Mouse (Mus musculus): ENCODE results near the gene Ttc16. TPM values are rescaled to one million over a fixed set of nuclear protein-coding genes. Genes with fewer than 3 reads are reported as not detected.

Gene Ttc16
- polyA plus RNA-seq, 1 experiment from 2014 or later: 1.6 TPM

GRCm38 (mm10) chr2:32714117-32714986 lies 61.1 kb downstream of the Ttc16 start:
- Histone ChIP-seq H3K27me3 (no peaks in the 10 kb centered on the region), H3K36me3 (peaks cover 18% of the 10 kb centered on the region), H3K9me3 (replicated peaks) (no peaks in the 10 kb centered on the region), H3K4me2 (replicated peaks) (peak overlapping the region; percentile 62; the same call in 1 of the 2 replicates), H3K9ac (no peak overlapping the region), H3K4me3 (replicated peaks) (no peak overlapping the region), H3K27ac (replicated peaks) (peak overlapping the region; percentile 97), H3K4me1 (peaks cover 34% of the 10 kb centered on the region)
- no peak for ATAC-seq (ENCODE audit: insufficient number of reproducible peaks, low FRiP score, low TSS enrichment, low read depth)
- 47% methylated on average over 11 of the region's 11 CpGs for WGBS

- Histone ChIP-seq H3K4me3 (replicated peaks) (peak within 1 kb of the TSS; percentile 85), H3K27me3 (no peaks in the 10 kb centered on the region), H3K9me3 (replicated peaks) (no peaks in the 10 kb centered on the region), H3K9ac (peak within 1 kb of the TSS; percentile 72), H3K4me2 (replicated peaks) (peak within 1 kb of the TSS; percentile 62), H3K36me3 (peaks cover 28% of the 10 kb centered on the region), H3K4me1 (peaks cover 31% of the 10 kb centered on the region), H3K27ac (replicated peaks) (peak within 1 kb of the TSS; percentile 97)
- peak; percentile 90 for ATAC-seq (ENCODE audit: insufficient number of reproducible peaks, low FRiP score, low TSS enrichment, low read depth)
- WGBS: under 1% methylated on average over 64 of the region's 79 CpGs
These were observed 62.3 kb downstream of the Ttc16 start, which contains the start of gene Cdk9 for GRCm38 (mm10) chr2:32712934-32713817. Gene Cdk9, minus strand, starts transcription at chr2:32713076.

GRCm38 (mm10) chr2:32712586-32712933 lies 62.9 kb downstream of the Ttc16 start:
- Histone ChIP-seq H3K9ac (peak overlapping the region; percentile 72), H3K27me3 (no peaks in the 10 kb centered on the region), H3K36me3 (peaks cover 35% of the 10 kb centered on the region), H3K4me1 (peaks cover 31% of the 10 kb centered on the region), H3K4me3 (replicated peaks) (peak overlapping the region; percentile 85), H3K4me2 (replicated peaks) (peak overlapping the region; percentile 62), H3K9me3 (replicated peaks) (no peaks in the 10 kb centered on the region), H3K27ac (replicated peaks) (peak overlapping the region; percentile 97)
- peak; percentile 91 for ATAC-seq (ENCODE audit: insufficient number of reproducible peaks, low FRiP score, low TSS enrichment, low read depth)
- under 1% methylated on average over 28 of the region's 44 CpGs for whole genome bisulfite sequencing

GRCm38 (mm10) chr2:32712108-32712551 lies 63.3 kb downstream of the Ttc16 start:
- Histone ChIP-seq H3K9me3 (replicated peaks) (no peaks in the 10 kb centered on the region), H3K9ac (peak overlapping the region; percentile 72), H3K27ac (replicated peaks) (peak overlapping the region; percentile 97), H3K4me1 (peaks cover 31% of the 10 kb centered on the region), H3K36me3 (peaks cover 37% of the 10 kb centered on the region), H3K4me3 (replicated peaks) (peak overlapping the region; percentile 85), H3K27me3 (no peaks in the 10 kb centered on the region), H3K4me2 (replicated peaks) (peak overlapping the region; percentile 57)
- WGBS: under 1% methylated on average over 41 of the region's 41 CpGs
- ATAC-seq (ENCODE audit: insufficient number of reproducible peaks, low FRiP score, low TSS enrichment, low read depth): peak; percentile 56

- WGBS: 24% methylated on average over 9 of the region's 9 CpGs
- Histone ChIP-seq H3K4me1 (peaks cover 31% of the 10 kb centered on the region), H3K27ac (replicated peaks) (peak overlapping the region; percentile 97), H3K9me3 (replicated peaks) (no peaks in the 10 kb centered on the region), H3K27me3 (no peaks in the 10 kb centered on the region), H3K4me2 (replicated peaks) (peak overlapping the region; percentile 57), H3K36me3 (peaks cover 44% of the 10 kb centered on the region), H3K4me3 (replicated peaks) (peak overlapping the region; percentile 85), H3K9ac (peak overlapping the region; percentile 72)
- no peak for ATAC-seq (ENCODE audit: insufficient number of reproducible peaks, low FRiP score, low TSS enrichment, low read depth)
These were observed 64.0 kb downstream of the Ttc16 start for GRCm38 (mm10) chr2:32711301-32712056.

- Histone ChIP-seq H3K4me3 (replicated peaks) (no peak overlapping the region), H3K27ac (replicated peaks) (no peak overlapping the region), H3K9me3 (replicated peaks) (no peaks in the 10 kb centered on the region), H3K9ac (no peak overlapping the region), H3K4me2 (replicated peaks) (no peak overlapping the region), H3K4me1 (peaks cover 31% of the 10 kb centered on the region), H3K27me3 (no peaks in the 10 kb centered on the region), H3K36me3 (peaks cover 54% of the 10 kb centered on the region)
- 83% methylated on average over 5 of the region's 5 CpGs for WGBS
- ATAC-seq (ENCODE audit: insufficient number of reproducible peaks, low FRiP score, low TSS enrichment, low read depth): no peak
These were observed 65.0 kb downstream of the Ttc16 start for GRCm38 (mm10) chr2:32710425-32710824.

GRCm38 (mm10) chr2:32709521-32710137 lies 65.8 kb downstream of the Ttc16 start:
- no peaks in the 10 kb centered on the region for H3K9me3 ChIP-seq (replicated peaks)
- no peak overlapping the region for H3K27ac ChIP-seq (replicated peaks)
- WGBS: 90% methylated on average over 20 of the region's 20 CpGs
- H3K4me2 ChIP-seq (replicated peaks): no peak overlapping the region
- H3K27me3 ChIP-seq: no peaks in the 10 kb centered on the region
- peaks cover 62% of the 10 kb centered on the region for H3K36me3 ChIP-seq
- no peak for ATAC-seq (ENCODE audit: insufficient number of reproducible peaks, low FRiP score, low TSS enrichment, low read depth)
- peaks cover 24% of the 10 kb centered on the region for H3K4me1 ChIP-seq
- no peak overlapping the region for H3K9ac ChIP-seq
- no peak overlapping the region for H3K4me3 ChIP-seq (replicated peaks)

- WGBS: 46% methylated on average over 3 of the region's 3 CpGs
- H3K36me3 ChIP-seq: peaks cover 72% of the 10 kb centered on the region
- no peak for ATAC-seq (ENCODE audit: insufficient number of reproducible peaks, low FRiP score, low TSS enrichment, low read depth)
- H3K4me3 ChIP-seq (replicated peaks): no peak overlapping the region
- H3K9me3 ChIP-seq (replicated peaks): no peaks in the 10 kb centered on the region
- no peak overlapping the region for H3K9ac ChIP-seq
- no peak overlapping the region for H3K27ac ChIP-seq (replicated peaks)
- H3K27me3 ChIP-seq: no peaks in the 10 kb centered on the region
- no peak overlapping the region for H3K4me2 ChIP-seq (replicated peaks)
- peaks cover 14% of the 10 kb centered on the region for H3K4me1 ChIP-seq
These were observed 66.8 kb downstream of the Ttc16 start for GRCm38 (mm10) chr2:32708643-32709042.

All from embryonic facial prominence, embryonic 15.5 days (tissue).